Mouse (Mus musculus): ENCODE measurements around the gene Rpl11. TPM values are rescaled to one million over a fixed set of nuclear protein-coding genes. Genes with fewer than 3 reads are reported as not detected.

Gene Rpl11
- total and polyA plus RNA-seq, 3 experiments = 132 to 288 (median 259) TPM

- intact Hi-C loops (cut with DNase I) = no loop called here
- H3K27ac ChIP-seq = no peak overlapping the region
- H3K9ac ChIP-seq (ENCODE audit: low read depth, low read length) = peak overlapping the region; percentile 10; the same call in 1 of the 2 replicates
- H3K36me3 ChIP-seq (ENCODE audit: control insufficient read depth, insufficient read depth, low read length) = no peaks in the 10 kb centered on the region
- no peaks in the 10 kb centered on the region; the same call in 1 of the 2 replicates for H3K4me1 ChIP-seq (ENCODE audit: control insufficient read depth, insufficient read depth, low read length)
- DNase-seq = peak in 1 of 2 experiments; percentile 71
- H3K27me3 ChIP-seq (ENCODE audit: control insufficient read depth, insufficient read depth, low read length) = peaks cover 3% of the 10 kb centered on the region; the same call in 1 of the 2 replicates
- H3K4me3 ChIP-seq = peak overlapping the region; percentile 23; the same call in 1 of the 2 replicates
- no peaks in the 10 kb centered on the region for H3K79me2 ChIP-seq (replicated peaks; ENCODE audit: control insufficient read depth, insufficient read depth, low read length)
- no peak for TF ChIP-seq POLR2A (IDR thresholded peaks at IDR 0.05; ENCODE audit: insufficient read depth, low read depth, low read length)
- 12% methylated on average over 28 of the region's 28 CpGs for WGBS
Observed at GRCm38 (mm10) chr4:136081729-136082128, 28.5 kb upstream of the Rpl11 start.

- Histone ChIP-seq H3K4me3 (no peak overlapping the region), H3K79me2 (replicated peaks; ENCODE audit: control insufficient read depth, insufficient read depth, low read length) (no peaks in the 10 kb centered on the region), H3K36me3 (ENCODE audit: control insufficient read depth, insufficient read depth, low read length) (no peaks in the 10 kb centered on the region), H3K4me1 (ENCODE audit: control insufficient read depth, insufficient read depth, low read length) (no peaks in the 10 kb centered on the region; the same call in 1 of the 2 replicates), H3K27me3 (ENCODE audit: control insufficient read depth, insufficient read depth, low read length) (peaks cover 3% of the 10 kb centered on the region; the same call in 1 of the 2 replicates), H3K9ac (ENCODE audit: low read depth, low read length) (no peak overlapping the region), H3K27ac (no peak overlapping the region)
- whole genome bisulfite sequencing = 70% methylated on average over 2 of the region's 2 CpGs
- intact Hi-C loops (cut with DNase I) = no loop called here
- TF ChIP-seq POLR2A (IDR thresholded peaks at IDR 0.05; ENCODE audit: insufficient read depth, low read depth, low read length) (no peak), CTCF (IDR thresholded peaks at IDR 0.05) (no peak), EP300 (IDR thresholded peaks at IDR 0.05; ENCODE audit: insufficient read depth, low read depth, low read length) (no peak)
- no peak for DNase-seq
Observed at GRCm38 (mm10) chr4:136078649-136079048, 25.4 kb upstream of the Rpl11 start.

- intact Hi-C loops (cut with DNase I) = no loop called here
- no peak for DNase-seq
- no peak for TF ChIP-seq POLR2A (IDR thresholded peaks at IDR 0.05; ENCODE audit: insufficient read depth, low read depth, low read length)
- TF ChIP-seq EP300 (IDR thresholded peaks at IDR 0.05; ENCODE audit: insufficient read depth, low read depth, low read length) = no peak
- no peak for TF ChIP-seq CTCF (IDR thresholded peaks at IDR 0.05)
- Histone ChIP-seq H3K27ac (no peak overlapping the region), H3K79me2 (replicated peaks; ENCODE audit: control insufficient read depth, insufficient read depth, low read length) (no peaks in the 10 kb centered on the region), H3K36me3 (ENCODE audit: control insufficient read depth, insufficient read depth, low read length) (no peaks in the 10 kb centered on the region), H3K9ac (ENCODE audit: low read depth, low read length) (no peak overlapping the region), H3K4me3 (no peak overlapping the region), H3K27me3 (ENCODE audit: control insufficient read depth, insufficient read depth, low read length) (peaks cover 3% of the 10 kb centered on the region; the same call in 1 of the 2 replicates), H3K4me1 (ENCODE audit: control insufficient read depth, insufficient read depth, low read length) (no peaks in the 10 kb centered on the region; the same call in 1 of the 2 replicates)
- 69% methylated on average over 15 of the region's 15 CpGs for WGBS
Observed at GRCm38 (mm10) chr4:136076776-136077538, 23.7 kb upstream of the Rpl11 start.

- Histone ChIP-seq H3K4me3 (no peak overlapping the region), H3K9ac (ENCODE audit: low read depth, low read length) (0 out of 2 replicates have a peak overlapping the region, but pooled peaks have one; percentile 13), H3K79me2 (replicated peaks; ENCODE audit: control insufficient read depth, insufficient read depth, low read length) (no peaks in the 10 kb centered on the region), H3K27ac (no peak overlapping the region; the same call in 1 of the 2 replicates), H3K36me3 (ENCODE audit: control insufficient read depth, insufficient read depth, low read length) (no peaks in the 10 kb centered on the region), H3K4me1 (ENCODE audit: control insufficient read depth, insufficient read depth, low read length) (peaks cover 7% of the 10 kb centered on the region), H3K27me3 (ENCODE audit: control insufficient read depth, insufficient read depth, low read length) (no peaks in the 10 kb centered on the region)
- intact Hi-C loops (cut with DNase I) = loop anchor here (2.0 to 5.0 kb wide), 3 partner anchors 46 to 130 kb away; no protein-coding TSS in a partner anchor
- 4% methylated on average over 15 of the region's 15 CpGs for WGBS
- TF ChIP-seq CTCF (IDR thresholded peaks at IDR 0.05) = no peak; the same call in 1 of the 2 replicates
- no peak for TF ChIP-seq EP300 (IDR thresholded peaks at IDR 0.05; ENCODE audit: insufficient read depth, low read depth, low read length)
- TF ChIP-seq POLR2A (IDR thresholded peaks at IDR 0.05; ENCODE audit: insufficient read depth, low read depth, low read length) = no peak
- peak; percentile 80 to 83 for DNase-seq
Observed at GRCm38 (mm10) chr4:136071178-136071714, 18.0 kb upstream of the Rpl11 start.

- intact Hi-C loops (cut with DNase I) = loop anchor here (1.0 to 5.0 kb wide), 4 partner anchors 47 to 130 kb away; no protein-coding TSS in a partner anchor
- Histone ChIP-seq H3K4me3 (no peak overlapping the region), H3K27me3 (ENCODE audit: control insufficient read depth, insufficient read depth, low read length) (no peaks in the 10 kb centered on the region), H3K36me3 (ENCODE audit: control insufficient read depth, insufficient read depth, low read length) (no peaks in the 10 kb centered on the region), H3K9ac (ENCODE audit: low read depth, low read length) (no peak overlapping the region), H3K79me2 (replicated peaks; ENCODE audit: control insufficient read depth, insufficient read depth, low read length) (no peaks in the 10 kb centered on the region), H3K4me1 (ENCODE audit: control insufficient read depth, insufficient read depth, low read length) (peaks cover 7% of the 10 kb centered on the region), H3K27ac (no peak overlapping the region; the same call in 1 of the 2 replicates)
- DNase-seq = no peak
- 63% methylated on average over 6 of the region's 6 CpGs for WGBS
- TF ChIP-seq CTCF (IDR thresholded peaks at IDR 0.05) (no peak), POLR2A (IDR thresholded peaks at IDR 0.05; ENCODE audit: insufficient read depth, low read depth, low read length) (no peak), EP300 (IDR thresholded peaks at IDR 0.05; ENCODE audit: insufficient read depth, low read depth, low read length) (no peak)
Observed at GRCm38 (mm10) chr4:136070592-136070991, 17.4 kb upstream of the Rpl11 start.

Data from heart, adult 2 months (tissue).